Mouse (Mus musculus) lung, postnatal 0 days (tissue): ENCODE data around the gene Fgf12. TPM values are rescaled to one million over a fixed set of nuclear protein-coding genes. Genes with fewer than 3 reads are reported as not detected.

Experiments
- ATAC-seq: fragments of 200-750 bp; cut with Nextera tagmentation; 2 replicates; pipeline ENCODE4 v1.8.0; 2017; ENCODE audit warnings: moderate library complexity
- DNase-seq: peaks from one replicate; pipeline ENCODE4 v3.0.0-alpha.2; 2016; ENCODE audit warnings: low spot score
- H3K27ac ChIP-seq: fragments of 300-500 bp; sonication (generic); 2 replicates; pipeline ENCODE4 v1.5.1; 2014; ENCODE audit warnings: antibody characterized with exemption, mild to moderate bottlenecking, low read length, mixed read lengths
- H3K27me3 ChIP-seq: fragments of 300-500 bp; sonication (generic); replicated peaks from 2 replicates; pipeline ENCODE4 v1.6.1; 2014; ENCODE audit warnings: low read length, mixed read lengths; ENCODE audit not compliant: insufficient read depth
- H3K36me3 ChIP-seq: fragments of 300-500 bp; sonication (generic); 2 replicates; pipeline ENCODE4 v1.6.1; 2014; ENCODE audit warnings: low read length, mixed read lengths; ENCODE audit not compliant: insufficient read depth
- H3K4me1 ChIP-seq: fragments of 300-500 bp; sonication (generic); 2 replicates; pipeline ENCODE4 v1.6.1; 2014; ENCODE audit warnings: antibody characterized with exemption, low read depth, low read length, mixed read lengths; ENCODE audit not compliant: insufficient read depth
- H3K4me2 ChIP-seq: fragments of 300-500 bp; sonication (generic); replicated peaks from 2 replicates; pipeline ENCODE4 v1.6.1; 2014; ENCODE audit warnings: low read depth, mild to moderate bottlenecking, low read length, moderate library complexity, mixed read lengths
- H3K4me3 ChIP-seq: fragments of 300-500 bp; sonication (generic); 2 replicates; pipeline ENCODE4 v1.5.1; 2014; ENCODE audit warnings: low read depth, low read length
- H3K9ac ChIP-seq: fragments of 300-500 bp; sonication (generic); replicated peaks from 2 replicates; pipeline ENCODE4 v1.6.1; 2014; ENCODE audit warnings: low read depth, mild to moderate bottlenecking
- H3K9me3 ChIP-seq: fragments of 300-500 bp; sonication (generic); 2 replicates; pipeline ENCODE4 v1.6.1; 2016; ENCODE audit warnings: low read length, mixed read lengths
- CTCF ChIP-seq: IDR thresholded peaks from 2 replicates; pipeline ENCODE4 v1.5.1; 2016; ENCODE audit warnings: antibody characterized with exemption, mild to moderate bottlenecking
- EP300 ChIP-seq: IDR thresholded peaks from 2 replicates; pipeline ENCODE4 v1.6.1; 2016; ENCODE audit warnings: antibody characterized with exemption, mild to moderate bottlenecking, control low read depth
- WGBS: fragments of 180-500 bp; shearing (Covaris S2); extraction: QIAGEN DNeasy Blood & Tissue Kit; methylation state at CpG from one replicate; pipeline ENCODE4 v1.1.7; 2014; 5-methylcytosine and 5-hydroxymethylcytosine counted together
- polyA plus RNA-seq: library from polyadenylated mRNA; unstranded; fragments of >200 nt; fragmentation: Nextera tagmentation; extraction: Ambion mirVana; gene quantifications from 2 replicates; pipeline ENCODE4 v1.2.1, GENCODE M21; 2015

Fgf12 gene
- polyA plus RNA-seq, 1 experiment from 2014 or later, result 3.6 TPM

GRCm38 (mm10) chr16:28421617-28422016 lies 331.3 kb downstream of the Fgf12 start:
- H3K36me3 ChIP-seq, result no peaks in the 10 kb centered on the region
- no peak overlapping the region for H3K4me2 ChIP-seq
- no peaks in the 10 kb centered on the region for H3K4me1 ChIP-seq
- H3K9me3 ChIP-seq, result no peaks in the 10 kb centered on the region
- TF ChIP-seq CTCF (no peak), EP300 (no peak)
- DNase-seq (no peak), ATAC-seq (no peak)
- H3K4me3 ChIP-seq, result no peak overlapping the region
- no peak overlapping the region for H3K9ac ChIP-seq
- WGBS, result 86% methylated on average over 1 of the region's 1 CpGs
- no peaks in the 10 kb centered on the region for H3K27me3 ChIP-seq
- H3K27ac ChIP-seq, result no peak overlapping the region

- Histone ChIP-seq H3K4me1 (no peaks in the 10 kb centered on the region), H3K9me3 (no peaks in the 10 kb centered on the region), H3K4me2 (no peak overlapping the region), H3K9ac (no peak overlapping the region), H3K36me3 (no peaks in the 10 kb centered on the region), H3K27ac (no peak overlapping the region), H3K4me3 (no peak overlapping the region), H3K27me3 (no peaks in the 10 kb centered on the region)
- DNase-seq (peak; percentile 56), ATAC-seq (peak; percentile 77)
- WGBS, result 43% methylated on average over 3 of the region's 3 CpGs
- TF ChIP-seq EP300 (peak; percentile 52; the same call in 1 of the 2 replicates), CTCF (no peak)
These were observed 333.1 kb downstream of the Fgf12 start for GRCm38 (mm10) chr16:28419693-28420299.

- Histone ChIP-seq H3K36me3 (no peaks in the 10 kb centered on the region), H3K4me3 (no peak overlapping the region), H3K9ac (no peak overlapping the region), H3K9me3 (no peaks in the 10 kb centered on the region), H3K4me1 (no peaks in the 10 kb centered on the region), H3K27me3 (no peaks in the 10 kb centered on the region), H3K4me2 (no peak overlapping the region), H3K27ac (no peak overlapping the region)
- ATAC-seq (no peak), DNase-seq (no peak)
- TF ChIP-seq CTCF, result no peak
- TF ChIP-seq EP300, result no peak
- WGBS, result 61% methylated on average over 5 of the region's 5 CpGs
These were observed 341.6 kb downstream of the Fgf12 start for GRCm38 (mm10) chr16:28411210-28411817.

- Histone ChIP-seq H3K4me1 (no peaks in the 10 kb centered on the region), H3K27ac (no peak overlapping the region), H3K9ac (no peak overlapping the region), H3K27me3 (no peaks in the 10 kb centered on the region), H3K9me3 (no peaks in the 10 kb centered on the region), H3K36me3 (no peaks in the 10 kb centered on the region), H3K4me2 (no peak overlapping the region), H3K4me3 (no peak overlapping the region)
- TF ChIP-seq CTCF (no peak), EP300 (no peak)
- no peak for ATAC-seq
- WGBS, result 38% methylated on average over 7 of the region's 7 CpGs
- DNase-seq, result no peak
These were observed 344.6 kb downstream of the Fgf12 start for GRCm38 (mm10) chr16:28408294-28408693.

- no peak overlapping the region for H3K4me2 ChIP-seq
- no peaks in the 10 kb centered on the region for H3K27me3 ChIP-seq
- 46% methylated on average over 2 of the region's 2 CpGs for WGBS
- H3K4me3 ChIP-seq, result no peak overlapping the region
- H3K4me1 ChIP-seq, result no peaks in the 10 kb centered on the region
- no peaks in the 10 kb centered on the region for H3K9me3 ChIP-seq
- no peaks in the 10 kb centered on the region for H3K36me3 ChIP-seq
- H3K9ac ChIP-seq, result no peak overlapping the region
- no peak for TF ChIP-seq EP300
- no peak for TF ChIP-seq CTCF
- DNase-seq (no peak), ATAC-seq (no peak)
- H3K27ac ChIP-seq, result no peak overlapping the region
These were observed 345.0 kb downstream of the Fgf12 start for GRCm38 (mm10) chr16:28407892-28408291.

- Histone ChIP-seq H3K4me2 (no peak overlapping the region), H3K4me3 (no peak overlapping the region), H3K27me3 (no peaks in the 10 kb centered on the region), H3K36me3 (no peaks in the 10 kb centered on the region), H3K9ac (no peak overlapping the region), H3K4me1 (no peaks in the 10 kb centered on the region), H3K9me3 (no peaks in the 10 kb centered on the region), H3K27ac (no peak overlapping the region)
- 70% methylated on average over 1 of the region's 1 CpGs for WGBS
- TF ChIP-seq EP300 (no peak), CTCF (no peak)
- DNase-seq (no peak), ATAC-seq (no peak)
These were observed 348.7 kb downstream of the Fgf12 start for GRCm38 (mm10) chr16:28404156-28404555.
